Mouse (Mus musculus): ENCODE measurements around the gene Cryz.

The Cryz gene

GRCm38 (mm10) chr3:154655711-154656110 is 59.2 kb downstream of the Cryz start:
- in situ Hi-C loops (cut with MboI; ENCODE audit: low pct_unique_long_range_greater_than_20kb in 1 of 2, low sequenced_read_pairs in 2 of 2, unreplicated experiment in 1 of 2): no loop called here

- in situ Hi-C loops (cut with MboI; ENCODE audit: low pct_unique_long_range_greater_than_20kb in 1 of 2, low sequenced_read_pairs in 2 of 2, unreplicated experiment in 1 of 2): no loop called here
Observed at GRCm38 (mm10) chr3:154663545-154663944, 67.0 kb downstream of the Cryz start, which contains the start of gene Erich3. TSS of gene Erich3 (plus strand) at chr3:154663859.

GRCm38 (mm10) chr3:154663976-154664581 is 67.6 kb downstream of the Cryz start:
- in situ Hi-C loops (cut with MboI; ENCODE audit: low pct_unique_long_range_greater_than_20kb in 1 of 2, low sequenced_read_pairs in 2 of 2, unreplicated experiment in 1 of 2): no loop called here

- in situ Hi-C loops (cut with MboI; ENCODE audit: low pct_unique_long_range_greater_than_20kb in 1 of 2, low sequenced_read_pairs in 2 of 2, unreplicated experiment in 1 of 2): no loop called here
Observed at GRCm38 (mm10) chr3:154664636-154665035, 68.1 kb downstream of the Cryz start.

GRCm38 (mm10) chr3:154668485-154668884 is 72.0 kb downstream of the Cryz start:
- in situ Hi-C loops (cut with MboI; ENCODE audit: low pct_unique_long_range_greater_than_20kb in 1 of 2, low sequenced_read_pairs in 2 of 2, unreplicated experiment in 1 of 2): no loop called here

DNA sequence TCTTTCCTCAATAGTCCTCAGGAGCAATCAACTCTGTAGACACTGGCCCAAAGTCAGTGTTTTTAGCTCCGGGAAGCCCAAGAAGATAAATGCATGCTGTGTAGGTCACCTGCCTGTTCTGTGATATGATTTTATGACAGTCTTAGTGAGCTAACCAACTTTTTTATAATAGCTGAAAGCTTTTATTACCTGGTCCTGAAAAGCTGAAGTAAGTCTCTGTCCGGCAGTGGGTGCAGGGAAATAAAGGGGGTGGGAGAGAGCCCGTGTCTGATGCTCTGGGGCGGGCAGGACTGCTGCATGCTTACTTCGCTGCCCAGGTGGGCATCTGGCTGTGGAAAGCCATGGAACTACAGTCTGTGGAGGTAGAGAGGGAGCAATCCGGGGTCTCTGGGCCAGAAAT is 74.1 kb downstream of the Cryz start:
- in situ Hi-C loops (cut with MboI; ENCODE audit: low pct_unique_long_range_greater_than_20kb in 1 of 2, low sequenced_read_pairs in 2 of 2, unreplicated experiment in 1 of 2): no loop called here

GRCm38 (mm10) chr3:154671013-154671412 is 74.5 kb downstream of the Cryz start:
- in situ Hi-C loops (cut with MboI; ENCODE audit: low pct_unique_long_range_greater_than_20kb in 1 of 2, low sequenced_read_pairs in 2 of 2, unreplicated experiment in 1 of 2): no loop called here
